18 mouse cellular contexts compared by ENCODE assay signal in genomic region chr12:82208046-82208445, GRCm38 (mm10).
"Had no signal": no experiment of that assay in that cellular context is flagged by ENCODE, and none has a peak within 500 bp of the region (broad histone marks: within the 10 kb centered on the region; RNA-seq: fewer than 3 reads in every experiment).

No protein-coding gene starts in this region.

- H3K4me3 ChIP-seq: left cerebral cortex, adult 2 months; stomach, embryonic 15.5 days had no signal

- ATAC-seq: liver, postnatal 0 days; lung, postnatal 0 days had no signal

- H3K36me3 ChIP-seq: stomach, embryonic 15.5 days had no signal

- H3K4me1 ChIP-seq: stomach, embryonic 15.5 days had no signal

- H3K9me3 ChIP-seq: stomach, embryonic 15.5 days had no signal

- H3K27me3 ChIP-seq: stomach, embryonic 15.5 days had no signal

- H3K27ac ChIP-seq: left cerebral cortex, adult 2 months; liver, embryonic 14.5 days; macrophage; stomach, embryonic 15.5 days had no signal

- DNase-seq: kidney, adult 18-20 months; kidney, adult 9 months; kidney, postnatal 14 days; kidney, postnatal 4 days; layer of hippocampus, postnatal 36 days; liver, postnatal 0 days; lung, embryonic 14.5 days; midbrain, embryonic 14.5 days; right cerebral cortex, adult 18-20 months; right cerebral cortex, postnatal 14 days; right cerebral cortex, postnatal 4 days; spleen, adult 18-20 months; thymus, postnatal 36 days had no signal
